Mouse (Mus musculus): ENCODE data around the gene Cep131. TPM values are rescaled to one million over a fixed set of nuclear protein-coding genes. Genes with fewer than 3 reads are reported as not detected.

Cep131 gene
- polyA plus RNA-seq, 1 experiment from 2014 or later, result 15.5 TPM

DNA sequence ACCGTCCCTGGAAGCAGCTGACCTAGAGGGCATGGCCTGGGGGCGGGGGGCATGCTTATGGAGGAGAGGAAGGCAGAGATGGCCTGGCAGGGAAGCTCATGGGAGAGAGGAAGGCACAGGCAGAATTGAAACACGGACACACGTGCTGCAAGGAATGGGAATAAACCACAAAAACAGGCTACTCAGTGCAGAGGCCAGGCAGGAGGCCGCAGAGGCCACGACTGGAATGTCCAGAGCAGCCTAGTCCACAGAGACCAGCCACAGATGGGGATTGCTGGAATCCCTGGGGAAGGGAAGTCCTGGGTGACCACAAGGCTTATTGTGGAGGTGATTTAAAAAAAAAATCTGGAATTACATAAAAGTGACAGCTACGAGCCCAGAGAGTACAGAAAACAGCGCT lies 37.6 kb downstream of the Cep131 start:
- WGBS, result 70% methylated on average over 8 of the region's 8 CpGs
- Histone ChIP-seq H3K9me3 (replicated peaks; ENCODE audit: low read length) (no peaks in the 10 kb centered on the region), H3K36me3 (ENCODE audit: insufficient read depth, low read length) (no peaks in the 10 kb centered on the region), H3K4me1 (replicated peaks; ENCODE audit: insufficient read depth, low read length) (peaks cover 22% of the 10 kb centered on the region), H3K4me2 (ENCODE audit: low read length) (no peak overlapping the region), H3K27me3 (ENCODE audit: insufficient read depth, low read length) (peaks cover 12% of the 10 kb centered on the region; the same call in 1 of the 2 replicates), H3K27ac (no peak overlapping the region), H3K9ac (ENCODE audit: low read depth, low read length) (no peak overlapping the region), H3K4me3 (replicated peaks; ENCODE audit: low read depth, low read length) (no peak overlapping the region)
- ATAC-seq (replicated peaks; ENCODE audit: low FRiP score, low read depth) (no peak), DNase-seq (ENCODE audit: low spot score) (no peak)
- TF ChIP-seq CTCF (IDR thresholded peaks at IDR 0.05; ENCODE audit: low read depth), result no peak

DNA sequence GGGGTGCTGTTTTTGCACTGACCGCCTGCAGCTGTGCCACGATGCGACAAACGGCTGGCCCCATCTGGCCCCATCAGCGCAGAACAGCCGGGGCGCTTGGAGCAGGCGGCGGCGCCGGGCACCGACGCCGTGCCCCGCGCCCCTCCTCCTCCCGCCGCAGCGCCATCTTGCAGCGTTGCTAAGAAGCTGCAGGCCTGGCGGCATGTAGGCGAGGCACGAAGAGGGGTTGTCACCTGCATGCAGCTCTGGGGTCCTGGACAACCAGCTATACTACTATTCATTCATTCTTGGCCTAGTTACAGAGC lies 38.4 kb downstream of the Cep131 start:
- Histone ChIP-seq H3K9me3 (replicated peaks; ENCODE audit: low read length) (no peaks in the 10 kb centered on the region), H3K36me3 (ENCODE audit: insufficient read depth, low read length) (no peaks in the 10 kb centered on the region), H3K27me3 (ENCODE audit: insufficient read depth, low read length) (peaks cover 12% of the 10 kb centered on the region; the same call in 1 of the 2 replicates), H3K4me1 (replicated peaks; ENCODE audit: insufficient read depth, low read length) (peaks cover 22% of the 10 kb centered on the region), H3K4me3 (replicated peaks; ENCODE audit: low read depth, low read length) (no peak overlapping the region), H3K27ac (no peak overlapping the region), H3K9ac (ENCODE audit: low read depth, low read length) (no peak overlapping the region), H3K4me2 (ENCODE audit: low read length) (peak overlapping the region; percentile 96)
- ATAC-seq (replicated peaks; ENCODE audit: low FRiP score, low read depth) (no peak), DNase-seq (ENCODE audit: low spot score) (no peak)
- 5% methylated on average over 23 of the region's 23 CpGs for WGBS
- peak; percentile 32; the same call in 1 of the 2 replicates for TF ChIP-seq CTCF (IDR thresholded peaks at IDR 0.05; ENCODE audit: low read depth)

DNA sequence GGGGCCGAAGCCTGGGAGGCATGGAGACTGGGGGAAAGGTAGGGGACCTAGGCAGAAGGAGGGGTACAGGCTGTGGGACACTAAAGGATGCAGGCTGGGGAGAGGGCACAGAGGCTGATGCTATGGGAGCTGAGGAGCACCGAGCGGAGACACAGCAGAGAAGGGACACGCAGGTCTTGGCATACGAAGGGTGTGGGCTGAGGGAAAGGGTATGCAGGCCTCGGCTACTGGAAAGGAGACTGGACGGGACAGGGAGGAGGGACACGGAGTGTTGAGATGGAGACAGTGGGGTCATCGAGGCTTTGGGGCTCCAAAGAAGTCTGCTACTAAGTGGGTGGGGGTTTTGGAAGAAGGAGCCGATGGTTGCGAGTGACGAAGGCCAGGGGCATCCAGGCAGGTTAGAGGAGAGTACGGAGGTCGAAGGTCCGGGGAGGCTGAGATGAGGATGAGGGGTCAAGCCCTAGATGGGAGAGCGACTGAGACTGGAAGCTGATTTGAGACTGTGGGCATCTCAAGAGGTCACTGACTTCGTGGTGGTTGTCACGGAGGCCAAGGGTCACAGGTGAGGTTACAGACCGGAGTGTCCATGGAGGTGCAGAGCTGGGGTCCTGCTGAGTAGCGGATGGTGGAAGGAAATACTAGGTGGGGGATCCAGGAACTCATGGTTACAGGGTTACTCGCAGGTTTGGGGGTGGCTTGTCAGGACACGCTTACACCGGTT lies 38.9 kb downstream of the Cep131 start:
- H3K9ac ChIP-seq (ENCODE audit: low read depth, low read length), result peak overlapping the region; percentile 65; the same call in 1 of the 2 replicates
- WGBS, result 20% methylated on average over 23 of the region's 23 CpGs
- ATAC-seq (replicated peaks; ENCODE audit: low FRiP score, low read depth), result no peak

DNA sequence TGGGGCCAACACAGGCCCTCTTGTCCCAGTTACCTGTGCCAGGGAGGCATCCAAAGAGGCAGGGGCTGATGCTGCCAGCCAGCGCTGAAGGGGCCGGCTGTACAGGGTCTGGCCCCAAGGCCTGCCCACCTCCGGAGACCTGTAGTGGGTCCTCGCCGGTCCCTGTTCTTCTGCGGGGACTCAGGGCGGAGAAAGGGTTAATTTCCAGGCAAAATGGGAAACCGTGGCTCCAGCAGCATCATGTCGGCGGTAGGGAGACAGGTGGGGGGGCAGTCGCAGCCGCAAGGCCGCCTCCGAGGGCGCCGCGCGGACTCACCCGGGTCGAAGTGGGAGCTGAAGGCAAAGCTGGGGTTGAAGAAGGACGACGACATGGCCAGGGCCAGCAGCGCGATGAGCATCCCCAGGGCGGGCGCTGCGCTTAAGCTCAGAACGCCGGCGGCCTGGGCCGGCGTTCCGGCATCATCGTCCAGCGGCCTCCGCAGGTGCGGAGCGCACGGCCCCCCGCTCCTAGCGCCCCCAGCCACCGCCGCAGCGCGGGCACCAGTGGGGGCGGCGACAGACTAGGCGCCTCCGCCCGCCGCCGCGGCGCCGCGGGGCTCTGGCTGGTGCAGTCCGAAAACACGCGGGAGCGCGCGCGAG lies 40.0 kb downstream of the Cep131 start, which contains the start of gene Aatk:
TSS of gene Aatk (minus strand) at position 615 of the 639 bp plus-strand sequence.
- DNase-seq (ENCODE audit: low spot score) (no peak), ATAC-seq (replicated peaks; ENCODE audit: low FRiP score, low read depth) (no peak)
- 3% methylated on average over 49 of the region's 63 CpGs for WGBS
- Histone ChIP-seq H3K4me3 (replicated peaks; ENCODE audit: low read depth, low read length) (peak within 1 kb of the TSS; percentile 50), H3K9ac (ENCODE audit: low read depth, low read length) (peak within 1 kb of the TSS; percentile 65), H3K27me3 (ENCODE audit: insufficient read depth, low read length) (peaks cover 12% of the 10 kb centered on the region; the same call in 1 of the 2 replicates), H3K36me3 (ENCODE audit: insufficient read depth, low read length) (no peaks in the 10 kb centered on the region), H3K4me2 (ENCODE audit: low read length) (peak within 1 kb of the TSS; percentile 96), H3K27ac (peak within 1 kb of the TSS; percentile 8; the same call in 1 of the 2 replicates), H3K4me1 (replicated peaks; ENCODE audit: insufficient read depth, low read length) (peaks cover 22% of the 10 kb centered on the region), H3K9me3 (replicated peaks; ENCODE audit: low read length) (no peaks in the 10 kb centered on the region)
- TF ChIP-seq CTCF (IDR thresholded peaks at IDR 0.05; ENCODE audit: low read depth), result no peak

More for the DNA sequence above, 38.9 kb downstream of the Cep131 start:
- no peak for TF ChIP-seq CTCF (IDR thresholded peaks at IDR 0.05; ENCODE audit: low read depth)
- Histone ChIP-seq H3K9me3 (replicated peaks; ENCODE audit: low read length) (no peaks in the 10 kb centered on the region), H3K27ac (no peak overlapping the region), H3K4me2 (ENCODE audit: low read length) (peak overlapping the region; percentile 96), H3K36me3 (ENCODE audit: insufficient read depth, low read length) (no peaks in the 10 kb centered on the region), H3K27me3 (ENCODE audit: insufficient read depth, low read length) (peaks cover 12% of the 10 kb centered on the region; the same call in 1 of the 2 replicates), H3K4me1 (replicated peaks; ENCODE audit: insufficient read depth, low read length) (peaks cover 22% of the 10 kb centered on the region), H3K4me3 (replicated peaks; ENCODE audit: low read depth, low read length) (peak overlapping the region; percentile 50; the same call in 1 of the 2 replicates)
- DNase-seq (ENCODE audit: low spot score), result no peak

DNA sequence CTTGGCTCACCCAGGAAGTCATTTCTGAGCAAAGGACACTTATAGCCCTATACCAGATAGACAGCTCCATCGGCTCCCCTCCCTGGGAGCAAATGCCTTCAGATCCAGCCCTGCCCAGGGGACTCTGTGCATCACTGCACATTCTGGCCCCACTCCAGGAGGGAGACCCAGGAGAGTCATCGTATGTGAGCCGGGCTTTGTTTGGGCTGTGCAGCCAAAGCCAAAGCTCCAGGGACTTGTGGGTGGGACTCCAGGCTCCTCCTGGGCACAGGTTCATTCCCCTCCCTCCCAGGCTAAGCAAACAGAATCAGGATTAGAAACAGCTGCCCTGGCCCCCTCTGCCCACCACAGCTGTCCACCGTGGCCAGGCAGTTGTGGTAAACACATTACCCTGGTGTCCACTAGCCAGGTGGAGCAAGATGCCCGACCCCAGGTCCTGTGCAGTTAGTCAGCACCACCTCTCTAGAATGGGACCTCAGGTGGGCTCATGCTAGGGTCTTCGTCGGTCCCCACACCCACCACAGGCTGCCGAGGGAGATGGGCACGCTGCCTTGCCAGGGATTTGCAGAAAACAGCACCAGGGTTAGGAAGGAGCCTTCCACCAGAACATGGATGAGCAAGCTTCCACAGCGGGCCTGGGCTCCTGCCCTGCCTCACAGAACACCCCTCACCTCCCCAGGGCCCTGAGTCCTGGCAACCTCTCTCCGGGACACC lies 40.6 kb downstream of the Cep131 start:
- Histone ChIP-seq H3K9ac (ENCODE audit: low read depth, low read length) (no peak overlapping the region), H3K4me3 (replicated peaks; ENCODE audit: low read depth, low read length) (peak overlapping the region; percentile 50; the same call in 1 of the 2 replicates), H3K27me3 (ENCODE audit: insufficient read depth, low read length) (peaks cover 12% of the 10 kb centered on the region; the same call in 1 of the 2 replicates), H3K9me3 (replicated peaks; ENCODE audit: low read length) (no peaks in the 10 kb centered on the region), H3K4me1 (replicated peaks; ENCODE audit: insufficient read depth, low read length) (peaks cover 22% of the 10 kb centered on the region), H3K27ac (peak overlapping the region; percentile 8; the same call in 1 of the 2 replicates), H3K36me3 (ENCODE audit: insufficient read depth, low read length) (no peaks in the 10 kb centered on the region), H3K4me2 (ENCODE audit: low read length) (peak overlapping the region; percentile 96)
- no peak for ATAC-seq (replicated peaks; ENCODE audit: low FRiP score, low read depth)
- TF ChIP-seq CTCF (IDR thresholded peaks at IDR 0.05; ENCODE audit: low read depth), result no peak
- WGBS, result 48% methylated on average over 11 of the region's 11 CpGs
- no peak for DNase-seq (ENCODE audit: low spot score)

DNA sequence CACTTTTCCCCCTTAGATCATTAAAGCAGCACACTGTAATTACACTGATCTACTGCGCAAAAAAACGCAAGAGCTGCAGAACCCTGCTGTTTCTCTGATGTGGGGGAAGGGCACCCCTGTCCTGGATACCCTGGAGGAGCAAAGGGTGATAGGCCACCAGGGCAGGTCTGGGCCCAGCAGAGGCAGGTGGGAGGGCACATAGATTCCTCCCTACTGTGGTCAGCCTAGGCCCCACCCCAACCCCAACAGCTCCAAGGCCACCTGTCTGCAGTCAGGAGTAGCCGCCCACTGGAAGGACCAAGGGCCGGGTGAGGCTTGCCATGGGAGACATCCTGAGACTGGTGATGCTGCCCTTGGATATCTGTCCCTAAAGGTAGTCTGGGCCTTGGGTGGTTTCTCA lies 41.3 kb downstream of the Cep131 start:
- H3K27me3 ChIP-seq (ENCODE audit: insufficient read depth, low read length), result peaks cover 12% of the 10 kb centered on the region; the same call in 1 of the 2 replicates
- peaks cover 22% of the 10 kb centered on the region for H3K4me1 ChIP-seq (replicated peaks; ENCODE audit: insufficient read depth, low read length)
- no peak for TF ChIP-seq CTCF (IDR thresholded peaks at IDR 0.05; ENCODE audit: low read depth)
- no peak overlapping the region for H3K4me2 ChIP-seq (ENCODE audit: low read length)
- ATAC-seq (replicated peaks; ENCODE audit: low FRiP score, low read depth), result no peak
- 66% methylated on average over 4 of the region's 4 CpGs for WGBS
- no peak overlapping the region for H3K9ac ChIP-seq (ENCODE audit: low read depth, low read length)
- H3K36me3 ChIP-seq (ENCODE audit: insufficient read depth, low read length), result no peaks in the 10 kb centered on the region
- H3K27ac ChIP-seq, result no peak overlapping the region
- H3K4me3 ChIP-seq (replicated peaks; ENCODE audit: low read depth, low read length), result no peak overlapping the region
- H3K9me3 ChIP-seq (replicated peaks; ENCODE audit: low read length), result no peaks in the 10 kb centered on the region
- DNase-seq (ENCODE audit: low spot score), result no peak

All from kidney, postnatal 0 days (tissue).